Mouse (Mus musculus) brown adipose tissue, adult 24 weeks (tissue): ENCODE measurements around the gene Pcbp4. TPM values are rescaled to one million over a fixed set of nuclear protein-coding genes. Genes with fewer than 3 reads are reported as not detected.

Experiments
- H3K27ac ChIP-seq: fragments of 200-500 bp; replicated peaks from 2 replicates; pipeline ENCODE4 v1.5.1; 2012; ENCODE audit warnings: low read depth, mild to moderate bottlenecking, low read length
- H3K4me1 ChIP-seq: fragments of 200-500 bp; 2 replicates; pipeline ENCODE4 v1.6.1; 2012; ENCODE audit warnings: low read length, mixed read lengths; ENCODE audit not compliant: control insufficient read depth, insufficient read depth, insufficient read length
- H3K4me3 ChIP-seq: fragments of 200-500 bp; 2 replicates; pipeline ENCODE4 v1.5.1; 2012; ENCODE audit warnings: low read depth, mild to moderate bottlenecking, low read length, moderate library complexity; ENCODE audit not compliant: insufficient read depth
- polyA plus RNA-seq: library from polyadenylated mRNA; stranded (reverse); fragments of >200 nt; gene quantifications from 2 replicates; pipeline ENCODE4 v1.2.4, GENCODE M21; 2012; ENCODE audit not compliant: missing spikeins, insufficient read depth, insufficient read length

The Pcbp4 gene
- 12.8 and 14.5 TPM in 2 replicates for polyA plus RNA-seq

- H3K27ac ChIP-seq = peak within 1 kb of the TSS; percentile 85
- peak within 1 kb of the TSS; percentile 70 for H3K4me3 ChIP-seq
- H3K4me1 ChIP-seq = peaks cover 2% of the 10 kb centered on the region; the same call in 1 of the 2 replicates
Measured at GRCm38 (mm10) chr9:106453271-106454070, at the start of gene Pcbp4. TSS of gene Pcbp4 (plus strand) at chr9:106453291.

- peaks cover 10% of the 10 kb centered on the region for H3K4me1 ChIP-seq
- H3K27ac ChIP-seq = no peak overlapping the region
- H3K4me3 ChIP-seq = no peak overlapping the region
Measured at GRCm38 (mm10) chr9:106405275-106405674, 47.8 kb upstream of the Pcbp4 start.

GRCm38 (mm10) chr9:106406443-106407078, 46.5 kb upstream of the Pcbp4 start:
- H3K27ac ChIP-seq = no peak overlapping the region; the same call in 1 of the 2 replicates
- H3K4me1 ChIP-seq = peaks cover 10% of the 10 kb centered on the region
- no peak overlapping the region for H3K4me3 ChIP-seq

GRCm38 (mm10) chr9:106409096-106409495, 44.0 kb upstream of the Pcbp4 start:
- Histone ChIP-seq H3K27ac (no peak overlapping the region), H3K4me1 (peaks cover 12% of the 10 kb centered on the region), H3K4me3 (no peak overlapping the region)

GRCm38 (mm10) chr9:106410086-106410650, 42.9 kb upstream of the Pcbp4 start:
- H3K4me3 ChIP-seq = no peak overlapping the region
- H3K4me1 ChIP-seq = peaks cover 12% of the 10 kb centered on the region
- no peak overlapping the region for H3K27ac ChIP-seq

GRCm38 (mm10) chr9:106411091-106411594, 41.9 kb upstream of the Pcbp4 start:
- H3K4me1 ChIP-seq = peaks cover 8% of the 10 kb centered on the region
- H3K27ac ChIP-seq = no peak overlapping the region

GRCm38 (mm10) chr9:106411729-106412128, 41.4 kb upstream of the Pcbp4 start:
- Histone ChIP-seq H3K4me1 (peaks cover 6% of the 10 kb centered on the region), H3K27ac (no peak overlapping the region), H3K4me3 (no peak overlapping the region)

More at GRCm38 (mm10) chr9:106411091-106411594, 41.9 kb upstream of the Pcbp4 start:
- H3K4me3 ChIP-seq = no peak overlapping the region

- Histone ChIP-seq H3K4me1 (0 out of 2 replicates have a peak, but pooled peaks cover 2% of the 10 kb centered on the region), H3K27ac (no peak overlapping the region), H3K4me3 (no peak overlapping the region)
Measured at GRCm38 (mm10) chr9:106412210-106412609, 40.9 kb upstream of the Pcbp4 start.

GRCm38 (mm10) chr9:106413606-106414005, 39.5 kb upstream of the Pcbp4 start:
- H3K27ac ChIP-seq = no peak overlapping the region

GRCm38 (mm10) chr9:106416826-106417225, 36.3 kb upstream of the Pcbp4 start:
- Histone ChIP-seq H3K4me1 (0 out of 2 replicates have a peak, but pooled peaks cover 3% of the 10 kb centered on the region), H3K27ac (no peak overlapping the region), H3K4me3 (no peak overlapping the region)

More at GRCm38 (mm10) chr9:106413606-106414005, 39.5 kb upstream of the Pcbp4 start:
- Histone ChIP-seq H3K4me1 (0 out of 2 replicates have a peak, but pooled peaks cover 2% of the 10 kb centered on the region), H3K4me3 (no peak overlapping the region)

GRCm38 (mm10) chr9:106417841-106418625, 35.1 kb upstream of the Pcbp4 start:
- Histone ChIP-seq H3K4me1 (0 out of 2 replicates have a peak, but pooled peaks cover 3% of the 10 kb centered on the region), H3K4me3 (0 out of 2 replicates have a peak overlapping the region, but pooled peaks have one; percentile 9), H3K27ac (no peak overlapping the region)

- Histone ChIP-seq H3K27ac (no peak overlapping the region), H3K4me1 (0 out of 2 replicates have a peak, but pooled peaks cover 3% of the 10 kb centered on the region)
Measured at GRCm38 (mm10) chr9:106420608-106421007, 32.5 kb upstream of the Pcbp4 start.

GRCm38 (mm10) chr9:106421033-106421864, 31.8 kb upstream of the Pcbp4 start:
- Histone ChIP-seq H3K4me1 (0 out of 2 replicates have a peak, but pooled peaks cover 3% of the 10 kb centered on the region), H3K4me3 (peak overlapping the region; percentile 44), H3K27ac (no peak overlapping the region)

More at GRCm38 (mm10) chr9:106420608-106421007, 32.5 kb upstream of the Pcbp4 start:
- no peak overlapping the region for H3K4me3 ChIP-seq

GRCm38 (mm10) chr9:106421865-106422160, 31.3 kb upstream of the Pcbp4 start:
- peak overlapping the region; percentile 44 for H3K4me3 ChIP-seq

More at GRCm38 (mm10) chr9:106421865-106422160, 31.3 kb upstream of the Pcbp4 start:
- Histone ChIP-seq H3K4me1 (0 out of 2 replicates have a peak, but pooled peaks cover 3% of the 10 kb centered on the region), H3K27ac (no peak overlapping the region)
